Mouse (Mus musculus) liver, embryonic 12.5 days (tissue): Measurements from ENCODE around the gene Mprip. TPM values are rescaled to one million over a fixed set of nuclear protein-coding genes. Genes with fewer than 3 reads are reported as not detected.

Source experiments
- ATAC-seq: fragments of 200-750 bp; cut with Nextera tagmentation; 2 replicates; pipeline ENCODE4 v1.8.0; 2017; ENCODE audit warnings: moderate number of reproducible peaks, mild to moderate bottlenecking, moderate library complexity
- H3K27ac ChIP-seq: fragments of 300-500 bp; sonication (generic); 2 replicates; pipeline ENCODE4 v1.5.1; 2016; ENCODE audit warnings: mild to moderate bottlenecking
- H3K27me3 ChIP-seq: fragments of 300-500 bp; sonication (generic); replicated peaks from 2 replicates; pipeline ENCODE4 v1.6.1; 2016; ENCODE audit warnings: mild to moderate bottlenecking, moderate library complexity
- H3K36me3 ChIP-seq: fragments of 300-500 bp; sonication (generic); 2 replicates; pipeline ENCODE4 v1.6.1; 2016; ENCODE audit warnings: mild to moderate bottlenecking, moderate library complexity
- H3K4me1 ChIP-seq: fragments of 300-500 bp; sonication (generic); 2 replicates; pipeline ENCODE4 v1.6.1; 2016
- H3K4me2 ChIP-seq: fragments of 300-500 bp; sonication (generic); 2 replicates; pipeline ENCODE4 v1.6.1; 2016; ENCODE audit warnings: mild to moderate bottlenecking, moderate library complexity
- H3K4me3 ChIP-seq: fragments of 300-500 bp; sonication (generic); 2 replicates; pipeline ENCODE4 v1.5.1; 2016; ENCODE audit warnings: mild to moderate bottlenecking, moderate library complexity
- H3K9ac ChIP-seq: fragments of 300-500 bp; sonication (generic); 2 replicates; pipeline ENCODE4 v1.6.1; 2016; ENCODE audit warnings: mild to moderate bottlenecking, moderate library complexity
- H3K9me3 ChIP-seq: fragments of 300-500 bp; sonication (generic); replicated peaks from 2 replicates; pipeline ENCODE4 v1.6.1; 2016; ENCODE audit warnings: mild to moderate bottlenecking, moderate library complexity
- WGBS: fragments of 180-500 bp; shearing (Covaris S2); methylation state at CpG from one replicate; pipeline ENCODE4 v1.1.7; 2016; ENCODE audit not compliant: insufficient replicate concordance; 5-methylcytosine and 5-hydroxymethylcytosine counted together
- polyA plus RNA-seq: library from polyadenylated mRNA; unstranded; fragments of >200 nt; fragmentation: Nextera tagmentation; extraction: Ambion mirVana; gene quantifications from 2 replicates; pipeline ENCODE4 v1.2.1, GENCODE M21; 2016

The Mprip gene
- polyA plus RNA-seq, 1 experiment from 2014 or later: 36.4 TPM

- ATAC-seq: peak; percentile 81
- peaks cover 22% of the 10 kb centered on the region for H3K27me3 ChIP-seq
- peak within 1 kb of the TSS; percentile 92 for H3K4me2 ChIP-seq
- peaks cover 17% of the 10 kb centered on the region for H3K4me1 ChIP-seq
- H3K9ac ChIP-seq: peak within 1 kb of the TSS; percentile 55
- H3K4me3 ChIP-seq: peak within 1 kb of the TSS; percentile 58
- H3K36me3 ChIP-seq: peaks cover 14% of the 10 kb centered on the region
- no peaks in the 10 kb centered on the region for H3K9me3 ChIP-seq
- 0 out of 2 replicates have a peak within 1 kb of the TSS, but pooled peaks have one; percentile 7 for H3K27ac ChIP-seq
- WGBS: 1% methylated on average over 51 of the region's 51 CpGs
These were observed 126.2 kb downstream of the Mprip start, which contains the start of gene Pld6 for GRCm38 (mm10) chr11:59787199-59787781. Gene Pld6 (minus strand): TSS chr11:59787645.

GRCm38 (mm10) chr11:59789311-59789710 is 128.2 kb downstream of the Mprip start:
- Histone ChIP-seq H3K9me3 (no peaks in the 10 kb centered on the region), H3K4me1 (peaks cover 17% of the 10 kb centered on the region), H3K4me3 (no peak overlapping the region), H3K4me2 (no peak overlapping the region), H3K27me3 (peaks cover 22% of the 10 kb centered on the region), H3K27ac (no peak overlapping the region), H3K36me3 (peaks cover 33% of the 10 kb centered on the region), H3K9ac (no peak overlapping the region)
- ATAC-seq: no peak
- 80% methylated on average over 1 of the region's 1 CpGs for WGBS

- Histone ChIP-seq H3K4me3 (no peak overlapping the region), H3K27me3 (0 out of 2 replicates have a peak, but pooled peaks cover 3% of the 10 kb centered on the region), H3K27ac (no peak overlapping the region), H3K36me3 (peaks cover 73% of the 10 kb centered on the region), H3K9ac (no peak overlapping the region), H3K4me1 (no peaks in the 10 kb centered on the region), H3K4me2 (no peak overlapping the region), H3K9me3 (no peaks in the 10 kb centered on the region)
- no peak for ATAC-seq
- WGBS: 88% methylated on average over 6 of the region's 6 CpGs
These were observed 132.3 kb downstream of the Mprip start for GRCm38 (mm10) chr11:59793390-59793789.

- no peaks in the 10 kb centered on the region for H3K9me3 ChIP-seq
- no peaks in the 10 kb centered on the region for H3K27me3 ChIP-seq
- no peak overlapping the region for H3K4me3 ChIP-seq
- H3K9ac ChIP-seq: no peak overlapping the region
- peaks cover 99% of the 10 kb centered on the region for H3K36me3 ChIP-seq
- ATAC-seq: no peak
- H3K27ac ChIP-seq: no peak overlapping the region
- WGBS: 90% methylated on average over 10 of the region's 10 CpGs
- no peaks in the 10 kb centered on the region for H3K4me1 ChIP-seq
- no peak overlapping the region for H3K4me2 ChIP-seq
These were observed 139.3 kb downstream of the Mprip start for GRCm38 (mm10) chr11:59800412-59800811.

GRCm38 (mm10) chr11:59801881-59802280 is 140.8 kb downstream of the Mprip start:
- no peaks in the 10 kb centered on the region for H3K4me1 ChIP-seq
- no peaks in the 10 kb centered on the region for H3K9me3 ChIP-seq
- H3K4me3 ChIP-seq: no peak overlapping the region
- 88% methylated on average over 8 of the region's 8 CpGs for WGBS
- H3K9ac ChIP-seq: no peak overlapping the region
- H3K4me2 ChIP-seq: no peak overlapping the region
- H3K36me3 ChIP-seq: peaks cover 100% of the 10 kb centered on the region
- H3K27ac ChIP-seq: no peak overlapping the region
- no peak for ATAC-seq
- no peaks in the 10 kb centered on the region for H3K27me3 ChIP-seq

- 82% methylated on average over 14 of the region's 14 CpGs for WGBS
- H3K27ac ChIP-seq: no peak overlapping the region
- ATAC-seq: no peak
These were observed 142.4 kb downstream of the Mprip start for GRCm38 (mm10) chr11:59803516-59803915.

GRCm38 (mm10) chr11:59804409-59805110 is 143.5 kb downstream of the Mprip start:
- 86% methylated on average over 22 of the region's 22 CpGs for WGBS
- H3K9ac ChIP-seq: no peak overlapping the region
- H3K9me3 ChIP-seq: no peaks in the 10 kb centered on the region
- H3K36me3 ChIP-seq: peaks cover 86% of the 10 kb centered on the region
- no peak overlapping the region for H3K4me2 ChIP-seq
- no peak overlapping the region for H3K27ac ChIP-seq
- peaks cover 22% of the 10 kb centered on the region for H3K4me1 ChIP-seq
- ATAC-seq: no peak
- no peak overlapping the region for H3K4me3 ChIP-seq
- no peaks in the 10 kb centered on the region for H3K27me3 ChIP-seq

More at GRCm38 (mm10) chr11:59803516-59803915, 142.4 kb downstream of the Mprip start:
- Histone ChIP-seq H3K27me3 (no peaks in the 10 kb centered on the region), H3K4me1 (peaks cover 13% of the 10 kb centered on the region), H3K9me3 (no peaks in the 10 kb centered on the region), H3K9ac (no peak overlapping the region), H3K4me3 (no peak overlapping the region), H3K36me3 (peaks cover 97% of the 10 kb centered on the region), H3K4me2 (no peak overlapping the region)

- H3K27ac ChIP-seq: no peak overlapping the region
- H3K4me2 ChIP-seq: no peak overlapping the region
- H3K9me3 ChIP-seq: no peaks in the 10 kb centered on the region
- no peak overlapping the region for H3K4me3 ChIP-seq
- H3K4me1 ChIP-seq: peaks cover 22% of the 10 kb centered on the region
- no peak overlapping the region for H3K9ac ChIP-seq
- no peaks in the 10 kb centered on the region for H3K27me3 ChIP-seq
- peaks cover 79% of the 10 kb centered on the region for H3K36me3 ChIP-seq
- no peak for ATAC-seq
- 85% methylated on average over 1 of the region's 1 CpGs for WGBS
These were observed 144.2 kb downstream of the Mprip start for GRCm38 (mm10) chr11:59805256-59805655.

- ATAC-seq: no peak
- WGBS: 96% methylated on average over 2 of the region's 2 CpGs
- Histone ChIP-seq H3K9me3 (no peaks in the 10 kb centered on the region), H3K27ac (no peak overlapping the region), H3K4me3 (no peak overlapping the region), H3K4me2 (no peak overlapping the region), H3K4me1 (peaks cover 25% of the 10 kb centered on the region), H3K36me3 (peaks cover 75% of the 10 kb centered on the region), H3K9ac (no peak overlapping the region), H3K27me3 (no peaks in the 10 kb centered on the region)
These were observed 144.6 kb downstream of the Mprip start for GRCm38 (mm10) chr11:59805656-59806055.

- Histone ChIP-seq H3K36me3 (peaks cover 48% of the 10 kb centered on the region), H3K4me2 (peak overlapping the region; percentile 95), H3K4me1 (peaks cover 35% of the 10 kb centered on the region), H3K27ac (peak overlapping the region; percentile 94), H3K9ac (peak overlapping the region; percentile 86), H3K4me3 (peak overlapping the region; percentile 87), H3K9me3 (no peaks in the 10 kb centered on the region), H3K27me3 (no peaks in the 10 kb centered on the region)
- no peak for ATAC-seq
- WGBS: 64% methylated on average over 14 of the region's 14 CpGs
These were observed 147.3 kb downstream of the Mprip start for GRCm38 (mm10) chr11:59808170-59808960.

- ATAC-seq: peak; percentile 57
- H3K36me3 ChIP-seq: peaks cover 40% of the 10 kb centered on the region
- no peaks in the 10 kb centered on the region for H3K27me3 ChIP-seq
- WGBS: under 1% methylated on average over 15 of the region's 15 CpGs
- H3K4me2 ChIP-seq: peak overlapping the region; percentile 95
- peaks cover 35% of the 10 kb centered on the region for H3K4me1 ChIP-seq
- H3K4me3 ChIP-seq: peak overlapping the region; percentile 87
- H3K9me3 ChIP-seq: no peaks in the 10 kb centered on the region
- peak overlapping the region; percentile 86 for H3K9ac ChIP-seq
- peak overlapping the region; percentile 94 for H3K27ac ChIP-seq
These were observed 148.1 kb downstream of the Mprip start for GRCm38 (mm10) chr11:59809071-59809669.
